8 mouse cellular contexts compared by ENCODE assay signal in the genomic region with DNA sequence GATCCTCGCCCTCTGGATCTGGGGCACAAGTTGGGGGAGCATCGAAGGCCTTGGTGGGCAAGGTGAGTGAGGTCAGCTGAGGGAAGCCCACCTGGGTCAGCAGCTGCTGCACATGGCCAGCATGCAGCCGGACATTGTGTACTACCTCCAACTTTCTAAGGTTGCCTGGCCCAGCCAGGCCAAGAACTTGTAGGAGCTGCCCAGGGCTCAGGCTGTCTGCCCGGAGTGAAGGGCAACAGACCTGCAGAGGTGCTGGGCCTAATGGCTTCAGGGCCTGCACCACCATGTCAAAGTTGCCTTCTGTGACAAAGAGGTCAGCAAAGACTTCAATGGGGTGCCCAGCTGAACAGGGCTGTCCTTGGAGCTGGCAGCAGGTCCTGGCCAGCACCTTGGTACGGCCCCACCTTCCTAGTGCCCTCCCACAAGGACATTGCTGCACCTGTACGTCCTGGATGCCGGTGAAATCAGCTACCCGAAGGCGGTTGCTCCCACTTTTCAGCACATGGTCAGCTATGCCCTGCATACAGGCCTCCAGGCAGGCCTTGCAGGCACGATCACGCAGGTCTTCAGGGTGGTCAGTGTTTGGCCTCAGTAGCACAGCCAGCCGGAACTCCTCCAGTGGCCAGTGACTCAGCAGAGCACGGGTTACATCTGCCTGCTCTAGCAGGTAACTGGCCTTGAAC. TPM values are rescaled to one million over a fixed set of nuclear protein-coding genes. Genes with fewer than 3 reads are reported as not detected.
A peak's percentile ranks its signal among the peaks of the same experiment; 100 is the strongest.
DNase-seq lines count a peak whose midpoint lies in the region; ATAC-seq and TF ChIP-seq lines count a peak whose summit lies in the region.

No protein-coding gene starts in this region.

- H3K27me3 ChIP-seq in cerebellum, adult 2 months (ENCODE audit: control insufficient read depth, insufficient read depth, low read length), result no peaks in the 10 kb centered on the region
- H3K27me3 ChIP-seq in midbrain, embryonic 16.5 days (ENCODE audit: control insufficient read depth, insufficient read depth, low read depth, low read length), result no peaks in the 10 kb centered on the region
- H3K27me3 ChIP-seq in midbrain, embryonic 11.5 days (ENCODE audit: control insufficient read depth, insufficient read depth, low read length), result no peaks in the 10 kb centered on the region
- H3K27me3 ChIP-seq in stomach, embryonic 15.5 days (replicated peaks), result no peaks in the 10 kb centered on the region

- H3K4me1 ChIP-seq in cerebellum, adult 2 months (ENCODE audit: control insufficient read depth, insufficient read depth, low read length), result peaks cover 11% of the 10 kb centered on the region
- H3K4me1 ChIP-seq in midbrain, embryonic 16.5 days (ENCODE audit: control insufficient read depth, insufficient read depth, low read length), result no peaks in the 10 kb centered on the region
- H3K4me1 ChIP-seq in midbrain, embryonic 11.5 days (ENCODE audit: control insufficient read depth, insufficient read depth, low read length), result no peaks in the 10 kb centered on the region
- H3K4me1 ChIP-seq in stomach, embryonic 15.5 days, result no peaks in the 10 kb centered on the region

- WGBS in cerebellum, adult 2 months, result 66% methylated on average over 13 of the region's 13 CpGs
- 97% methylated on average over 13 of the region's 13 CpGs for WGBS in midbrain, embryonic 16.5 days
- WGBS in midbrain, embryonic 11.5 days, result 91% methylated on average over 13 of the region's 13 CpGs
- 89% methylated on average over 13 of the region's 13 CpGs for WGBS in stomach, embryonic 15.5 days

- H3K9ac ChIP-seq in midbrain, embryonic 16.5 days (ENCODE audit: low read depth, low read length), result no peak overlapping the region
- no peak overlapping the region for H3K9ac ChIP-seq in midbrain, embryonic 11.5 days (ENCODE audit: low read length)
- no peak overlapping the region for H3K9ac ChIP-seq in stomach, embryonic 15.5 days

- no peak for TF ChIP-seq POLR2A in cerebellum, adult 2 months (IDR thresholded peaks at IDR 0.05; ENCODE audit: borderline replicate concordance, insufficient read depth, low read length)

- peak; percentile 16 to 35 for DNase-seq in cerebellum, adult 2 months
- no peak for DNase-seq in cerebellum, adult 11 months
- DNase-seq in midbrain, embryonic 11.5 days (ENCODE audit: low spot score, missing footprints), result no peak
- peak; percentile 39 for DNase-seq in kidney, adult 9 months
- DNase-seq in adipocyte (ENCODE audit: low spot score), result no peak
- DNase-seq in thymus, postnatal 25 days, result no peak

- no peaks in the 10 kb centered on the region for H3K9me3 ChIP-seq in midbrain, embryonic 16.5 days (replicated peaks; ENCODE audit: control insufficient read depth, low read length, poor library complexity, severe bottlenecking)
- H3K9me3 ChIP-seq in midbrain, embryonic 11.5 days (ENCODE audit: control insufficient read depth, low read length), result no peaks in the 10 kb centered on the region
- H3K9me3 ChIP-seq in stomach, embryonic 15.5 days, result no peaks in the 10 kb centered on the region

- peak; percentile 18; the same call in 1 of the 2 replicates for ATAC-seq in midbrain, embryonic 16.5 days
- ATAC-seq in midbrain, embryonic 11.5 days (ENCODE audit: low FRiP score), result no peak; the same call in 1 of the 2 replicates
- peak; percentile 14; the same call in 1 of the 2 replicates for ATAC-seq in stomach, embryonic 15.5 days (ENCODE audit: insufficient read depth, low FRiP score, low read depth)

- peaks cover 18% of the 10 kb centered on the region for H3K36me3 ChIP-seq in midbrain, embryonic 16.5 days (ENCODE audit: control insufficient read depth, insufficient read depth, low read length)
- H3K36me3 ChIP-seq in midbrain, embryonic 11.5 days (ENCODE audit: control insufficient read depth, insufficient read depth, low read length), result peaks cover 2% of the 10 kb centered on the region; the same call in 1 of the 2 replicates
- H3K36me3 ChIP-seq in stomach, embryonic 15.5 days, result peaks cover 12% of the 10 kb centered on the region; the same call in 1 of the 2 replicates

- no peak overlapping the region for H3K4me2 ChIP-seq in midbrain, embryonic 16.5 days (ENCODE audit: low read length)
- no peak overlapping the region for H3K4me2 ChIP-seq in midbrain, embryonic 11.5 days
- H3K4me2 ChIP-seq in stomach, embryonic 15.5 days, result no peak overlapping the region

- TF ChIP-seq CTCF in cerebellum, adult 2 months (IDR thresholded peaks at IDR 0.05; ENCODE audit: borderline replicate concordance, insufficient read depth, low read depth, low read length), result no peak

- peak overlapping the region; percentile 4; the same call in 1 of the 2 replicates for H3K27ac ChIP-seq in cerebellum, adult 2 months (ENCODE audit: insufficient read depth, low read length)
- no peak overlapping the region for H3K27ac ChIP-seq in midbrain, embryonic 16.5 days (ENCODE audit: low read length)
- no peak overlapping the region for H3K27ac ChIP-seq in midbrain, embryonic 11.5 days (ENCODE audit: low read depth, low read length)
- H3K27ac ChIP-seq in stomach, embryonic 15.5 days, result no peak overlapping the region

- H3K4me3 ChIP-seq in cerebellum, adult 2 months (replicated peaks; ENCODE audit: insufficient read depth, low read depth, low read length), result no peak overlapping the region
- H3K4me3 ChIP-seq in midbrain, embryonic 16.5 days (ENCODE audit: low read depth, low read length), result no peak overlapping the region
- no peak overlapping the region for H3K4me3 ChIP-seq in midbrain, embryonic 11.5 days (ENCODE audit: low read depth, low read length)
- no peak overlapping the region for H3K4me3 ChIP-seq in stomach, embryonic 15.5 days (replicated peaks)

RNA-seq across cellular contexts. Expression of a gene that starts 0.5 kb away (rescaled TPM):
- polyA plus RNA-seq in cerebellum, adult 2 months (2012; rRNA removed), result 0.43 and 0.60 TPM in 2 replicates
- not detected in 2 replicates for polyA plus RNA-seq in midbrain, embryonic 16.5 days (2015; fragmentation: Nextera tagmentation; extraction: Ambion mirVana)
- not detected in 2 replicates for polyA plus RNA-seq in midbrain, embryonic 11.5 days (2014; fragmentation: Nextera tagmentation; extraction: Ambion mirVana)
- polyA plus RNA-seq in stomach, embryonic 15.5 days (2015; fragmentation: Nextera tagmentation; extraction: Ambion mirVana), result not detected in 2 replicates

RNA-seq across cellular contexts. Expression of a gene that starts 13.2 kb away (rescaled TPM):
- polyA plus RNA-seq in cerebellum, adult 2 months (2012; rRNA removed), result 36.9 and 41.1 TPM in 2 replicates
- polyA plus RNA-seq in midbrain, embryonic 16.5 days (2015; fragmentation: Nextera tagmentation; extraction: Ambion mirVana), result 43.1 and 45.9 TPM in 2 replicates
- polyA plus RNA-seq in midbrain, embryonic 11.5 days (2014; fragmentation: Nextera tagmentation; extraction: Ambion mirVana), result 58.2 and 61.9 TPM in 2 replicates
- 55.6 and 57.0 TPM in 2 replicates for polyA plus RNA-seq in stomach, embryonic 15.5 days (2015; fragmentation: Nextera tagmentation; extraction: Ambion mirVana)

RNA-seq across cellular contexts. Expression of a gene that starts 13.2 kb away (rescaled TPM):
- polyA plus RNA-seq in cerebellum, adult 2 months (2012; rRNA removed), result 411 and 417 TPM in 2 replicates
- 235 and 238 TPM in 2 replicates for polyA plus RNA-seq in midbrain, embryonic 16.5 days (2015; fragmentation: Nextera tagmentation; extraction: Ambion mirVana)
- 227 and 233 TPM in 2 replicates for polyA plus RNA-seq in midbrain, embryonic 11.5 days (2014; fragmentation: Nextera tagmentation; extraction: Ambion mirVana)
- 256 and 275 TPM in 2 replicates for polyA plus RNA-seq in stomach, embryonic 15.5 days (2015; fragmentation: Nextera tagmentation; extraction: Ambion mirVana)

RNA-seq across cellular contexts. Expression of a gene that starts 27.3 kb away (rescaled TPM):
- 2.0 and 2.4 TPM in 2 replicates for polyA plus RNA-seq in cerebellum, adult 2 months (2012; rRNA removed)
- polyA plus RNA-seq in midbrain, embryonic 16.5 days (2015; fragmentation: Nextera tagmentation; extraction: Ambion mirVana), result 10.9 and 11.7 TPM in 2 replicates
- 4.3 and 4.8 TPM in 2 replicates for polyA plus RNA-seq in midbrain, embryonic 11.5 days (2014; fragmentation: Nextera tagmentation; extraction: Ambion mirVana)
- polyA plus RNA-seq in stomach, embryonic 15.5 days (2015; fragmentation: Nextera tagmentation; extraction: Ambion mirVana), result 5.2 and 5.9 TPM in 2 replicates

RNA-seq across cellular contexts. Expression of a gene that starts 36.2 kb away (rescaled TPM):
- 20.5 and 21.7 TPM in 2 replicates for polyA plus RNA-seq in cerebellum, adult 2 months (2012; rRNA removed)
- 73.6 and 73.9 TPM in 2 replicates for polyA plus RNA-seq in midbrain, embryonic 16.5 days (2015; fragmentation: Nextera tagmentation; extraction: Ambion mirVana)
- 82.1 and 82.3 TPM in 2 replicates for polyA plus RNA-seq in midbrain, embryonic 11.5 days (2014; fragmentation: Nextera tagmentation; extraction: Ambion mirVana)
- polyA plus RNA-seq in stomach, embryonic 15.5 days (2015; fragmentation: Nextera tagmentation; extraction: Ambion mirVana), result 76.2 and 338 TPM in 2 replicates

Comparison
In these comparisons a context has a peak if more than half of its experiments do, and no peak if none do; other contexts are left out.
1. DNase-seq: peak in cerebellum, adult 2 months (2 of 2) and kidney, adult 9 months (single experiment); none in cerebellum, adult 11 months (single experiment), midbrain, embryonic 11.5 days (single experiment), adipocyte (single experiment) and thymus, postnatal 25 days (single experiment).